Mouse (Mus musculus) lung, postnatal 36 days (tissue): Measurements from ENCODE around the gene Cyp27a1.

Experiments
- DNase-seq: peaks from one replicate; pipeline ENCODE4 v3.0.0; 2022; ENCODE audit warnings: mixed read lengths

Cyp27a1 gene

DNA sequence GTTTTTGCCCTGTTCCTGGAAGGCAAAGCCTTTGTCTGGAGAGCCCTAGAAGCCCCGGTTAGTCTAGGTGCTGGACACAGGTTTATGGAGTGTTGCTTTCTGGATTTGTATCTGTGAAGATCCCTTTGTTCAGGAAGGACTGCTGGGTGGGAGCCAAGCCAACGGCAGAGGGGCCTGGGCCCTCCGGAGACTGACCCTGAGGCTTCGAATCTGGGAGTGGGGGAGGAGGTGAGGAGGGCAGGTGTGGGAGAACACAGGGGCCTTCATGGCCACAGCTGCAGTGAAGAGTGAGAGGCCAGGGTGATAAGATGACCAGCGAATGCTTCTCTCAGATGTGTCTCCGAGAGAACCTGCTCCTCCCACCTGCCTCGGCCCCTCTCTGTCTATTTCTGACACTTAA, 60.7 kb downstream of the Cyp27a1 start:
- no peak for DNase-seq

DNA sequence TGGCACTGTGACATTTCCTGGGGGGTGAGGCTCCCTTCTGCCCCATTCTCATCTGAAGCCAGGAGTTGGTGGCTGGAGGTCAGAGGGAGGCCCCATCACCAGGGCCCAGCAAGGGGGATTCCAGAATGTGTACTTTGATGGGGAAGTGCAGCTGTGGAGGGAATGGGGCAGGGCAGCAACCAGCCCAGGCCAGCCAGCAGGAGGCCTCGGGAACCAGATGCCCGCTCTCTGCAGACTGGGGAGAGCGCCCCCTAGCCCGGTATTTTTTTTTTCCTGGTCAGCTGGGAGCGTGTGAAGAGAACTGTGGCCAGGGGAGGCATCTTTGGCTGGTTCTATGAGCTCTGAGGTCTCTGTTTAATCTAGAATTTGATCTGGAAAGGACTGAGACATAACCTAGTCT, 62.4 kb downstream of the Cyp27a1 start:
- DNase-seq, result no peak

DNA sequence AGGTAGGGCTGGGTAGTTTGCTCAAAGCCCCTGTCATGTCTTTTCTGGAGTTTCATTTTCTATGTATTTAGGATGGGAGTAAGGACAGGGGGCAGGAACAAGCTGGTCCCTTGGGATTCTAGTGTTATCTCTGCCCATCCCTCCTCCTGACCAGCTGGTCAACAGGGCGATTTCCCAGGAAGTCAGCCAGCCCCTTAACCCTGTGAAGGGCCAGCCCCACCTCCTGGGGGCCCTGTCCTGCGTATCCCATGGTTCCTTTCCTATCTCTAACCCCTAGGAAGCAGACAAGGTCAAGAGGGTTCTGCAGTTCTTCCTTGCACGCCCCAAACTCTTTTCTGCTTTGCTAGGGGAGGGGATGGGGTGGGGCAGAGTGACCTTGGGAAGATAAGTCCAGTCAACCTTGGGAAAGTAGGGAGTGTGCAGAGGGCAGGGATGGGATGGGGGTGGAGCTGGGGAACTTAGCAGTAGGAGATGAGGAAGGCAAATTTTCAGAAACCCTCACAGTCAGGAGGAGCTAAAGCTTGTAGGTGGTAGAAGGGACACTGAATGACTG, 65.6 kb downstream of the Cyp27a1 start:
- no peak for DNase-seq

DNA sequence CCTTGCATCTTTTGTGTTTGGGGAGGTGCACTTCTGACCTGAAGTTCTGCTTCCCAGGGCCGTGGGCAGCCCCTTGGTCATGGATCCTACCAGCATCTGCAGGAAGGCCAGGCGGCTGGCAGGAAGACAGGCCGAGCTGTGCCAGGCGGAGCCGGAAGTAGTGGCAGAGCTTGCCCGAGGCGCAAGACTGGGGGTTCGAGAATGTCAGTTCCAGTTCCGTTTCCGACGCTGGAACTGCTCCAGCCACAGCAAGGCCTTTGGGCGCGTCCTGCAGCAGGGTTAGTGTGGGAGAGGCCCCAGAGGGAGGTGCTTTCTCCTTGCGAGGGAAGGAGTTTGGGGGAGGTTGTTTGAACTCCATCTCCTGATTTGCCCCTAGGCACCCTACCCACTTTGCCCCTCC, 68.7 kb downstream of the Cyp27a1 start:
- no peak for DNase-seq

DNA sequence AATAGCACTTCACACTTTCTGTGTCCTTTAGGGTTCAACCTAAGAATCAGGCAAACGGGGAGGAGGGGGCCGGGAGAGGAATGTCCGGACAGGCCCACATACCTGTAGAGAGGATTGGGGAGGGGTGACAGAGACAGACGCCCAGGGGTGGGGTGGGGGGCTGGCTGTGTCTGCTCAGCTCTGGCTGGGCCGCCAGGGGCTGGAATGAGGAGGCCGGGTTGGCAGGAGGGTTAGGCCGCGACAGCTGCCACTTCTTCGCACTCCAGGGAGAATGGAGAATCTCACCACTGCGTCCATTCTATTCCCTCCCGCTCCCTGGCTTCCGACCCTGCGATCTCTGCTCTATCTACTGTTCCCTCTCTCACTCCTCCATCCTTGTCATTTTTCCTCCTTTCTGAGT, 70.2 kb downstream of the Cyp27a1 start:
- DNase-seq, result no peak

DNA sequence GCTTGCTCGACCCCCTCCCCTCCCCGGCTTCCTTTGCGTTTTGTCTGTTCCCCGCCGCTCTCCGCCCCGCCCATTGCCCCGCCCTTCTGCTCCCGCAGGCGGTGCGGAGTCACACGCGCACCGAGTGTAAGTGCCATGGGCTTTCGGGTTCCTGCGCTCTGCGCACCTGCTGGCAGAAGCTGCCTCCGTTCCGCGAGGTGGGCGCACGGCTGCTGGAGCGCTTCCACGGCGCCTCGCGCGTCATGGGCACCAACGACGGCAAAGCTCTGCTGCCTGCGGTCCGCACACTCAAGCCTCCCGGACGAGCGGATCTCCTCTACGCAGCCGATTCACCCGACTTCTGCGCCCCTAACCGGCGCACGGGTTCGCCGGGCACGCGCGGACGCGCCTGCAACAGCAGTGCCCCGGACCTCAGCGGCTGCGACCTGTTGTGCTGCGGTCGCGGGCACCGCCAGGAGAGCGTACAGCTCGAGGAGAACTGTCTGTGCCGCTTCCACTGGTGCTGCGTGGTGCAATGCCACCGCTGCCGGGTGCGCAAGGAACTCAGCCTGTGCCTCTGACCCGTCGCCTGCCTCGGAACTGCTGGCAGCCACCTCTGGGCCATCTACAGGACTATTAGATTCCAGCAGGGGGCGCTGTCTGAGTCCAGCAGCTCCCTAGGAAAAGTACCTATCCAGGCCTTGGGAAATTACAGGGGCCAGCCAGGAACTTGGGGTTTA, 70.8 kb downstream of the Cyp27a1 start:
- peak; percentile 71 for DNase-seq
